Mouse (Mus musculus) embryonic fibroblast, embryonic 13.5 days (primary cell): ENCODE data around the gene Anxa4. TPM values are rescaled to one million over a fixed set of nuclear protein-coding genes. Genes with fewer than 3 reads are reported as not detected.
A peak's percentile ranks its signal among the peaks of the same experiment; 100 is the strongest.

Experiments
- H3K27ac ChIP-seq: 2 replicates; pipeline ENCODE4 v1.5.1; 2012; ENCODE audit warnings: low read length, control low read depth, inconsistent platforms; ENCODE audit not compliant: insufficient read depth
- H3K4me1 ChIP-seq: 2 replicates; pipeline ENCODE4 v1.6.1; 2011; ENCODE audit warnings: low read length; ENCODE audit not compliant: control insufficient read depth, insufficient read depth
- H3K4me3 ChIP-seq: 2 replicates; pipeline ENCODE4 v1.5.1; 2011; ENCODE audit warnings: mild to moderate bottlenecking, control low read depth, low read length; ENCODE audit not compliant: insufficient read depth
- CTCF ChIP-seq: IDR thresholded peaks from 2 replicates; pipeline ENCODE4 v1.5.1; 2011; ENCODE audit warnings: mild to moderate bottlenecking, control low read depth, low read length, moderate library complexity, borderline replicate concordance; ENCODE audit not compliant: insufficient read depth
- POLR2A ChIP-seq: IDR thresholded peaks from 2 replicates; pipeline ENCODE4 v1.6.1; 2011; ENCODE audit warnings: low read depth, mild to moderate bottlenecking, control low read depth, low read length, moderate library complexity
- polyA plus RNA-seq: library from polyadenylated mRNA; stranded (reverse); fragments of >200 nt; gene quantifications from 2 replicates; pipeline ENCODE4 v1.2.4, GENCODE M21; 2011; ENCODE audit warnings: low read depth; ENCODE audit not compliant: missing spikeins, insufficient read length

Gene Anxa4
- polyA plus RNA-seq, 1 experiment, result 105 TPM

DNA sequence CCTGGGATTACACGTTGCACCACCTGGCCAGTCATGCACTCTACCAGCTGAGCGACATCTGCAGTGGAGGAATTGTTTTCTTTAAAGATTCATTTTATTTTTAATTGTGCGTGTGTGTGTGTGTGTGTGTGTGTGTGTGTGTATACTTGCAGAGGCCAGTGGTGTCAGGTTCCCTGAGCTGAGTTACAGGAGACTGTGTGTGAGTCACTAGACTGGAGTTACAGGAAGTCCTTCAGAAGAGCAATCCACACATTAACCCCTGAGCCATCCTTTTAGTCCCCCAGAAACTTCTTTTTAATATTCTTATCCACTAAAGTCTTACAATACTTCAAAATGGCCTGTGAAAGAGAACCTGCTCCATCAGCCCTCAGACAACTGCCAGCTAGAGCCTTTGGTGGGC lies 11.3 kb upstream of the Anxa4 start:
- TF ChIP-seq CTCF (no peak), POLR2A (no peak)
- no peak overlapping the region for H3K27ac ChIP-seq
- H3K4me1 ChIP-seq, result peaks cover 5% of the 10 kb centered on the region; the same call in 1 of the 2 replicates
- no peak overlapping the region for H3K4me3 ChIP-seq

DNA sequence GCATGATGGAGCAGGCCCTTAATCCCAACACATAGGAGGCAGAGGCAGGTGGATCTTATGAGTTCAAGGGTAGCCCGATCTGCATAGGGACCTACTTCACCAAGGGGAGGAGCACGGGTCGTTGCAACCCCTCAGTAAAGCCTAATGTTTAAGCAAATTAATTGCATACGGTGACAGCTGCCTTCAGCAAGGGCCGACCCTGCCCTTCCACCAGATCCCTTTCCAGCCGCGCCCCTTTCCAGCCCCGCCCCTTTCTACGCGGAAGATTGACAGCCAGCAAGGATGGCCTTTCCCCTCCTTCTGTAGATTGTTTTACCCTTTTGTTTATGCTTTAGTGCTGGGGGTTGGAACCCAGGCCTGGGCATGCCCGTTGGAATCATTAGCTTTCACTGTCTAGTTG lies 8.0 kb upstream of the Anxa4 start:
- Histone ChIP-seq H3K4me3 (no peak overlapping the region), H3K27ac (no peak overlapping the region), H3K4me1 (peaks cover 5% of the 10 kb centered on the region; the same call in 1 of the 2 replicates)
- TF ChIP-seq CTCF (no peak), POLR2A (no peak)

DNA sequence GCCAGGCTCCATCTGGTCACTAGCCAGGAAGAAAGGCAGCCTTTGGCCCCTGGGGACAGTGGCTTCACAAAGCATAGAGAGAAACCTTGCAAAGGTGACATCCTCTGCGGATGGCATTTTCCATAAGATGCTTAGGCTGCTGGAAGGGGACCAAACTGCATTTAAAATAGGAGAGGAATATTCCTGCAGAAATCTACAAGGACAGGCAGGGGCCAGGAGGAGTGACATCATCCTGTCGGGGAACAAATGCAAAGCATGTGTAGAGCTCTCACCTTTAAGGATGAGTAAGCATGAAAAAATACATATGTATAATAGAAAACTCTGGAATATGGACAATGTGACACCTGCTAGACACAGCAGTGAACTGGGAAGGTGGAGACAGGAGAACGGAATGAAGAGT lies 7.1 kb upstream of the Anxa4 start:
- Histone ChIP-seq H3K4me3 (no peak overlapping the region), H3K27ac (no peak overlapping the region), H3K4me1 (peaks cover 5% of the 10 kb centered on the region; the same call in 1 of the 2 replicates)
- TF ChIP-seq POLR2A (no peak), CTCF (no peak)

DNA sequence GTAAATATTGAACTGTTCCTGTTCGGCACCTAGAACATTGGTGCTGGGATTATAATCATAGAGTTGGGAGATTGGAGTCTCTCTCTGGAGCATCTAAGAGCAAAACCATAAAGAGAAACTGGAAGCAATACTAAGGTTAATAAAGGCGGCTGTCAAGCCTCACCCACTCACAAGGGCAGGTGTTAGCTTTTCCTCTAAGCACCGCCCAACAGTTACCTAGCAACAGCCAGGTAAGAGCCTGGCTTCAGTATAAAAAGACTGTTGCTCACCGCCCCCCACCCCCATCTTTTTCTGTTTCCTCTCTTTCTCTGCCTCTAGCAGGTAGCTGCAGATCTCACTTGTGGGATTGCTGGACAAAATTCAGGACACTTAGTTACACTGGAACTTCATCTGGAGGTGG lies 4.1 kb upstream of the Anxa4 start:
- H3K4me1 ChIP-seq, result 0 out of 2 replicates have a peak, but pooled peaks cover 1% of the 10 kb centered on the region
- H3K27ac ChIP-seq, result no peak overlapping the region
- no peak for TF ChIP-seq CTCF
- no peak for TF ChIP-seq POLR2A
- H3K4me3 ChIP-seq, result no peak overlapping the region

DNA sequence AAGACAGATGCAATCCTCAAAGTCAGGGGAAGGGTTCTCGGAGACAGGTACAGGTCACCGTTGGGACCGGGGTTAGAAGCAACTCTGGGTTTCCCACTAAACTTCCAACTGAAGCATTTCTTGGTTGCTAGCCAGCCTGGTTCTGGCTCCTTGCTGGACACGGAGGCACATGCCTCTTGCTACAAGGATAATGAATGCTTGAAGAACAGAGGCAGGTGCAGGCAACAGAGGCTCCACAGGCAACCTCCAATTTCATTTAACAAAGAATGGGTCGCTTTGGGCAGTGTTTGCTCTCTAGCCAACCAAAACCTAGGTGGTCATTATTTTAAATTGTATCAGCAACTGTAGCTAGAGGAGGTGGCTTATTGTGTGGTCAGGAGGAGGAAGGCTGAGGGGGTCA lies 573 bp upstream of the Anxa4 start:
- peak overlapping the region; percentile 78; the same call in 1 of the 2 replicates for H3K4me3 ChIP-seq
- 0 out of 2 replicates have a peak, but pooled peaks cover 3% of the 10 kb centered on the region for H3K4me1 ChIP-seq
- H3K27ac ChIP-seq, result no peak overlapping the region
- TF ChIP-seq CTCF, result no peak
- TF ChIP-seq POLR2A, result no peak

DNA sequence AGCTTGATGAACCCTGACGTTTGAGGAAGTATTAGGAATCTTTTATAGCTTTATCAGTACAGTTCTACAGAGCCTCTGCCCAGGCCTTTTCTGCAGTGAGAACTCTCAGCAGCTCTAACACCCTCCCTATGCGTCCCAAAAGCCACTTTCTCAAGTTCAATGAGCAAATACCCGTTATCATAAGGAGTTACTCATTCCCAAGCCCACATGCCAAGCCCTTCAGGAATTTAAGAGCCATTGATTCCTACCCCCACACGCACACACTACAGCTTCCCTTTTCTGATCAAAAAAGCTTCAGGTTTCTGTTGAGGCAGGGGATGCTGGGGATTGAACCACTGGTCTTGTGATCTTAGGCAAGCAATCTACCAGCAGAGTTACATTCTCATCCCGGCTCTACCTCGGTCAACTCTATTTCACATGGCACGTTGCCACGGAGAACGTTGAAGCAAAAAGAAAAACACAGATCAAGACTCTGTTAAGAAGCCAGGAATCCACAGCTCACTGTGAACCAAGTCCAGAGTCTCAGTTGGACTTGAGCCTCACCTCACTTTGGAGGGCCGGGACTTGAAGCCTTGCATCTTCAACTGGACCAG lies 2.9 kb downstream of the Anxa4 start:
- TF ChIP-seq CTCF, result no peak
- no peak for TF ChIP-seq POLR2A
- Histone ChIP-seq H3K4me3 (no peak overlapping the region), H3K27ac (no peak overlapping the region), H3K4me1 (0 out of 2 replicates have a peak, but pooled peaks cover 3% of the 10 kb centered on the region)

DNA sequence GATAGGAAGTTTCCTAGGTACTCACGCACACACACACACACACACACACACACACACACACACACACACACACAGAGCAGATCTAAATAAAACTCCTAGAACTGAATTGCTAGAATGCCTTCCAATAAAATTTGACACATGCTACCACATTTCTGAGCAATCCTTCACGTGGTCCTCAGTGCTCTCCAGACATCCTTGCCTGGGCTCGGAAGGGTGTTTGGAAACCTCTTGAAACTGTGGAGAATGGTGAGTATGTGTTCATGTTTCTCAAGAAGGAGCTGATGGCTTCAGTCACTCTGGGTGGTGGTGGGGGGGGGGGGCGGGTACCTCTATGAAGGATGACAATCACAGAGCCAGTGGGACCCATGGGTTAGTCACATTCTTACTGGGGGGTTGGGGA lies 5.1 kb downstream of the Anxa4 start:
- Histone ChIP-seq H3K27ac (no peak overlapping the region), H3K4me3 (no peak overlapping the region), H3K4me1 (0 out of 2 replicates have a peak, but pooled peaks cover 3% of the 10 kb centered on the region)
- TF ChIP-seq POLR2A (no peak), CTCF (no peak)

DNA sequence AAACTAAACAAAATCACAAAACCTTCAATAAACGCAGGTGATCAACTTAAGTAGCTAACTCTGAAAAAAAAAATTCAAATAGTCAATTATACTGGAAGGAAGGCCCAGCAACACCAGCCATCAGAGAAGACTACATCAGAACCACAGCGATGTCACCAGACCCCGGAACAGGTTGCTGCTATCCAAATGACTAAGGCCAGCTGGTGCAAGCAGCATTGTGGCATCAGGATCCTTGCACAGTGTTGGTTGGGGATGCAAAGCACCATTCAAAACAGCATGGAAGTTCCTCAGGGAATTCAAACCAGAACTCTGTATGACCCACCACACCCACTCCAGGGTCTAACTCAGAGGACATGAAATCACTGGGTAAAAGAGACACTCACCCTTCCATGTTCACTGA lies 6.8 kb downstream of the Anxa4 start:
- no peak overlapping the region for H3K27ac ChIP-seq
- no peaks in the 10 kb centered on the region for H3K4me1 ChIP-seq
- TF ChIP-seq POLR2A (no peak), CTCF (no peak)
- H3K4me3 ChIP-seq, result no peak overlapping the region

DNA sequence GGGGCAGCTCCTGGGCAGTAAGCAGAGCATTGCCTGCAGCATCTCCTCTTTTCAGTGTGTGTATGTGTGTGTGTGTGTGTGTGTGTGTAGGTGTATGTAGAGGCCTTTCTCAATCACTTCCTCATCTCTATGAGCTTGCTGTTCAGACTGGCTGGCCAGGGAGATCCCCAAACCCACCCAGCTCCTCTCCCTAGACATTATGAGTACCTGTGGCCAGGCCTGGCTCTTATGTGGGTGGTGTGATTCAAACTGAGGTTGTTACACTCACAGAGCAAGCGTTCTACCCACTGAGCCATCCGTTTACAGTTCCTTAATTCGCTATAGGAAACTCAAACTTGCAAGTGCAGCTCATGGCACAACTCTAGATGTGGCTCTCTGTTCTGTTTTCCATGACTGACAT lies 8.6 kb downstream of the Anxa4 start:
- Histone ChIP-seq H3K4me3 (no peak overlapping the region), H3K27ac (no peak overlapping the region), H3K4me1 (no peaks in the 10 kb centered on the region)
- TF ChIP-seq POLR2A (no peak), CTCF (no peak)

DNA sequence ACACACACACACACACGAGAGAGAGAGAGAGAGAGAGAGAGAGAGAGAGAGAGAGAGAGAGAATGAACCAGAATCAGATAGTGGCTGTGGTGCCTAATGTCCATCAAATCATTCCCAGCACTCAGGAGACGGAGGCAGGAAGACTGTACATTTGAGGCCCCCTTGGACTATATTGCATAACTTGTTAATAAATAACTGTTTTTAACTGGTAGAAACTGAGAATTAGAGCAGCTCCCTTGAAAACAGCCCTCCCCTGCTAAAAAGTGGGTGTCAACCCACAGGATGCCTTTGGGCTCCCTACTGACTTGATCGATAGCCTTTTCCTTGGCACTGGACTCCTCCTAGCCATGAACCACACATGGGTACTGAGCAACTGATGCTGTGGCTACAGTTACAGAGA lies 11.0 kb downstream of the Anxa4 start:
- Histone ChIP-seq H3K4me3 (no peak overlapping the region), H3K27ac (no peak overlapping the region), H3K4me1 (no peaks in the 10 kb centered on the region)
- TF ChIP-seq CTCF (no peak), POLR2A (no peak)

DNA sequence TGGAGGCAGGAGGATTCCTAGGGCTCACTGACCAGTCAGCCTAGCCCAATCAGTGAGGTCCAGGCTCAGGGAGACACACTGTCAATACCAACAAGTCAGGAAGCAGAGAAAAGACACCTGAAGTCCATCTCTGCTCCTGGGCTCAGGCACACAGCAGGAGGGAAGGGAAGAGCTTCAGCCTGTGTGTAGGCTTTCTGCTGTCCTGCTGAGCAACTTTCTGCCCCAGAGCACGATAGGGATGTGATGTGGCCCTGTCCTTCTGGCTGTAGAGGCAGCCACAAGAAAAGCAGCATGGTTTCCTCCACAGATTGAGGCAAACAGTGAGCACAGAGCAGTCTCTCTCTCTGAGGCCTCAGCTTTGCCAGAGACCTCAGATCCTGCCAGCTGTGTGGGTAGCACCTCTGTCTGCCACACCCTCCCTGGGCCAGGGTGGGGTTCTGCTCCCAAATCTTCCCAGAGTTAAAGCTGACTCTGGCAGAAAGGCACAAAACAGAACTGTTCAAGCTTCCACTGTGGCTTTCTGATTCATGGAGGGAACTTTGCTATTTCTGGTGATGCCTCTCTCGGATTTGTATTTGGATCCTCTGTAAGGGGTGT lies 11.9 kb downstream of the Anxa4 start:
- Histone ChIP-seq H3K27ac (no peak overlapping the region), H3K4me3 (no peak overlapping the region), H3K4me1 (no peaks in the 10 kb centered on the region)
- TF ChIP-seq POLR2A, result no peak
- no peak for TF ChIP-seq CTCF
